Mouse (Mus musculus) adrenal gland, adult 8-10 months (tissue): ENCODE data around the gene Raly. TPM values are rescaled to one million over a fixed set of nuclear protein-coding genes. Genes with fewer than 3 reads are reported as not detected.

Experiments
- DNase-seq: peaks from one replicate; pipeline ENCODE4 v3.0.0; 2022
- total RNA-seq, 4 experiments: library from RNA; stranded (reverse); gene quantifications; 2 replicates each; pipeline ENCODE4 v1.2.4; 2022

Raly gene
- total RNA-seq: 100 to 1,000 TPM; 186 to 218 (median 200) TPM

GRCm38 (mm10) chr2:154790656-154791483 is at the start of gene Raly, which contains the start of gene a:
TSS of gene Raly (plus strand) at chr2:154791096.
TSS of gene a (plus strand) at chr2:154791402.
- DNase-seq: peak; percentile 99

GRCm38 (mm10) chr2:154742911-154743819 is 47.7 kb upstream of the Raly start:
- peak; percentile 76 for DNase-seq

GRCm38 (mm10) chr2:154743915-154744314 is 47.0 kb upstream of the Raly start:
- DNase-seq: no peak

- no peak for DNase-seq
Measured at GRCm38 (mm10) chr2:154748383-154748782, 42.5 kb upstream of the Raly start.

GRCm38 (mm10) chr2:154749046-154750036 is 41.6 kb upstream of the Raly start:
- DNase-seq: peak; percentile 47

GRCm38 (mm10) chr2:154751924-154752323 is 39.0 kb upstream of the Raly start:
- peak; percentile 79 for DNase-seq

- no peak for DNase-seq
Measured at GRCm38 (mm10) chr2:154754068-154754560, 36.8 kb upstream of the Raly start.

GRCm38 (mm10) chr2:154755791-154756190 is 35.1 kb upstream of the Raly start:
- DNase-seq: no peak

- no peak for DNase-seq
Measured at GRCm38 (mm10) chr2:154757691-154758090, 33.2 kb upstream of the Raly start.

GRCm38 (mm10) chr2:154758454-154758853 is 32.4 kb upstream of the Raly start:
- no peak for DNase-seq

GRCm38 (mm10) chr2:154763226-154763625 is 27.7 kb upstream of the Raly start:
- no peak for DNase-seq

- DNase-seq: no peak
Measured at GRCm38 (mm10) chr2:154764828-154765497, 25.9 kb upstream of the Raly start.

- no peak for DNase-seq
Measured at GRCm38 (mm10) chr2:154765554-154766008, 25.3 kb upstream of the Raly start.

GRCm38 (mm10) chr2:154767051-154767450 is 23.8 kb upstream of the Raly start:
- no peak for DNase-seq

GRCm38 (mm10) chr2:154769930-154770329 is 21.0 kb upstream of the Raly start, which contains the start of gene Gm14214:
TSS of gene Gm14214 (minus strand) at chr2:154770030.
- DNase-seq: no peak

GRCm38 (mm10) chr2:154771604-154772003 is 19.3 kb upstream of the Raly start:
- no peak for DNase-seq

GRCm38 (mm10) chr2:154774032-154774431 is 16.9 kb upstream of the Raly start:
- DNase-seq: no peak

- DNase-seq: peak; percentile 77
Measured at GRCm38 (mm10) chr2:154776496-154776895, 14.4 kb upstream of the Raly start.

- DNase-seq: no peak
Measured at GRCm38 (mm10) chr2:154779648-154780047, 11.2 kb upstream of the Raly start.

- DNase-seq: no peak
Measured at GRCm38 (mm10) chr2:154782361-154782760, 8.5 kb upstream of the Raly start.
